Mouse (Mus musculus): Measurements from ENCODE around the gene Gab1. TPM values are rescaled to one million over a fixed set of nuclear protein-coding genes. Genes with fewer than 3 reads are reported as not detected.

The Gab1 gene
- polyA plus RNA-seq (2021; fragmentation: Nextera tagmentation), result 7.6 and 13.7 TPM in 2 replicates
- long read RNA-seq, experiment 1, full-length matches to known transcripts, result 3 of 16 reads
- long read RNA-seq, experiment 1, partial matches to known transcripts, result 12 of 16 reads
- long read RNA-seq, experiment 1, other reads (novel, unspliced or antisense), result 1 of 16 reads
- long read RNA-seq, experiment 2, full-length matches to known transcripts, result 24 of 45 reads
- long read RNA-seq, experiment 2, partial matches to known transcripts, result 11 of 45 reads
- long read RNA-seq, experiment 2, other reads (novel, unspliced or antisense), result 10 of 45 reads

GRCm38 (mm10) chr8:80880196-80881106 is at the start of gene Gab1:
Gene Gab1 (minus strand): TSS chr8:80880519.

GRCm38 (mm10) chr8:80739155-80739924 is 141.0 kb downstream of the Gab1 start, which contains the start of gene Smarca5:
Gene Smarca5 (minus strand): TSS chr8:80739497.

Other genes with a start within 250 kb of the Gab1 start
- gene Smarca5, start 141.0 kb downstream of the Gab1 start, polyA plus RNA-seq (2021; fragmentation: Nextera tagmentation), result 9.2 and 9.7 TPM in 2 replicates
- gene Usp38, start 134.4 kb upstream of the Gab1 start, polyA plus RNA-seq (2021; fragmentation: Nextera tagmentation), result 14.6 and 15.5 TPM in 2 replicates

All from layer of hippocampus, adult 6 months (tissue).